Mouse (Mus musculus) liver, embryonic 13.5 days (tissue): ENCODE measurements around the gene Rnls. TPM values are rescaled to one million over a fixed set of nuclear protein-coding genes. Genes with fewer than 3 reads are reported as not detected.

Experiments
- ATAC-seq: fragments of 200-750 bp; cut with Nextera tagmentation; 2 replicates; pipeline ENCODE4 v1.8.0; 2017; ENCODE audit warnings: low read depth, mild to moderate bottlenecking, moderate number of reproducible peaks, moderate library complexity
- DNase-seq: peaks from one replicate; pipeline ENCODE4 v3.0.0; 2022
- H3K27ac ChIP-seq: fragments of 300-500 bp; sonication (generic); 2 replicates; pipeline ENCODE4 v1.5.1; 2015; ENCODE audit warnings: moderate library complexity, mild to moderate bottlenecking, inconsistent platforms
- H3K27me3 ChIP-seq: fragments of 300-500 bp; sonication (generic); 2 replicates; pipeline ENCODE4 v1.6.1; 2015; ENCODE audit warnings: mild to moderate bottlenecking, inconsistent platforms
- H3K36me3 ChIP-seq: fragments of 300-500 bp; sonication (generic); 2 replicates; pipeline ENCODE4 v1.6.1; 2015; ENCODE audit warnings: mild to moderate bottlenecking, inconsistent platforms
- H3K4me1 ChIP-seq: fragments of 300-500 bp; sonication (generic); replicated peaks from 2 replicates; pipeline ENCODE4 v1.6.1; 2015; ENCODE audit warnings: inconsistent platforms
- H3K4me2 ChIP-seq: fragments of 300-500 bp; sonication (generic); 2 replicates; pipeline ENCODE4 v1.6.1; 2015; ENCODE audit warnings: inconsistent platforms, mild to moderate bottlenecking, moderate library complexity
- H3K4me3 ChIP-seq: fragments of 300-500 bp; sonication (generic); replicated peaks from 2 replicates; pipeline ENCODE4 v1.5.1; 2015; ENCODE audit warnings: mild to moderate bottlenecking, inconsistent platforms
- H3K9ac ChIP-seq: fragments of 300-500 bp; sonication (generic); 2 replicates; pipeline ENCODE4 v1.6.1; 2015; ENCODE audit warnings: mild to moderate bottlenecking, inconsistent platforms
- H3K9me3 ChIP-seq: fragments of 300-500 bp; sonication (generic); replicated peaks from 2 replicates; pipeline ENCODE4 v1.6.1; 2016; ENCODE audit warnings: inconsistent platforms
- WGBS: fragments of 180-500 bp; shearing (Covaris S2); methylation state at CpG from one replicate; pipeline ENCODE4 v1.1.7; 2015; ENCODE audit not compliant: insufficient replicate concordance; 5-methylcytosine and 5-hydroxymethylcytosine counted together
- polyA plus RNA-seq: library from polyadenylated mRNA; unstranded; fragments of >200 nt; fragmentation: Nextera tagmentation; extraction: Ambion mirVana; gene quantifications from 2 replicates; pipeline ENCODE4 v1.2.1, GENCODE M21; 2015

Gene Rnls
- polyA plus RNA-seq, 1 experiment from 2014 or later: 1.1 TPM

GRCm38 (mm10) chr19:33137316-33137715, 254.8 kb downstream of the Rnls start:
- H3K4me2 ChIP-seq: no peak overlapping the region
- no peaks in the 10 kb centered on the region for H3K27me3 ChIP-seq
- H3K36me3 ChIP-seq: no peaks in the 10 kb centered on the region
- H3K9me3 ChIP-seq: no peaks in the 10 kb centered on the region
- no peaks in the 10 kb centered on the region for H3K4me1 ChIP-seq
- H3K4me3 ChIP-seq: no peak overlapping the region
- no peak overlapping the region for H3K27ac ChIP-seq
- H3K9ac ChIP-seq: no peak overlapping the region
- WGBS: 61% methylated on average over 5 of the region's 5 CpGs
- DNase-seq: no peak
- no peak for ATAC-seq

- Histone ChIP-seq H3K4me2 (no peak overlapping the region), H3K9me3 (no peaks in the 10 kb centered on the region), H3K4me3 (no peak overlapping the region), H3K9ac (no peak overlapping the region), H3K27me3 (no peaks in the 10 kb centered on the region), H3K36me3 (no peaks in the 10 kb centered on the region), H3K4me1 (no peaks in the 10 kb centered on the region), H3K27ac (no peak overlapping the region)
- no peak for ATAC-seq
- 66% methylated on average over 6 of the region's 6 CpGs for WGBS
- no peak for DNase-seq
These were observed 269.4 kb downstream of the Rnls start for GRCm38 (mm10) chr19:33122611-33123226.

GRCm38 (mm10) chr19:33119947-33120346, 272.1 kb downstream of the Rnls start:
- ATAC-seq: no peak
- WGBS: 37% methylated on average over 5 of the region's 5 CpGs
- H3K4me2 ChIP-seq: no peak overlapping the region
- no peak overlapping the region for H3K4me3 ChIP-seq
- no peak for DNase-seq
- no peak overlapping the region for H3K27ac ChIP-seq
- H3K9me3 ChIP-seq: no peaks in the 10 kb centered on the region
- no peak overlapping the region for H3K9ac ChIP-seq
- no peaks in the 10 kb centered on the region for H3K4me1 ChIP-seq
- no peaks in the 10 kb centered on the region for H3K36me3 ChIP-seq
- H3K27me3 ChIP-seq: no peaks in the 10 kb centered on the region

- no peaks in the 10 kb centered on the region for H3K36me3 ChIP-seq
- H3K4me1 ChIP-seq: no peaks in the 10 kb centered on the region
- no peak overlapping the region for H3K9ac ChIP-seq
- ATAC-seq (no peak), DNase-seq (no peak)
- H3K4me2 ChIP-seq: no peak overlapping the region
- no peak overlapping the region for H3K4me3 ChIP-seq
- H3K9me3 ChIP-seq: no peaks in the 10 kb centered on the region
- H3K27ac ChIP-seq: no peak overlapping the region
- WGBS: 71% methylated on average over 1 of the region's 1 CpGs
- no peaks in the 10 kb centered on the region for H3K27me3 ChIP-seq
These were observed 273.2 kb downstream of the Rnls start for GRCm38 (mm10) chr19:33118898-33119297.

GRCm38 (mm10) chr19:33114631-33115295, 277.3 kb downstream of the Rnls start:
- Histone ChIP-seq H3K4me2 (no peak overlapping the region), H3K27ac (no peak overlapping the region), H3K27me3 (no peaks in the 10 kb centered on the region), H3K9me3 (no peaks in the 10 kb centered on the region), H3K36me3 (no peaks in the 10 kb centered on the region), H3K4me3 (no peak overlapping the region), H3K4me1 (no peaks in the 10 kb centered on the region), H3K9ac (no peak overlapping the region)
- no peak for ATAC-seq
- 52% methylated on average over 8 of the region's 8 CpGs for WGBS
- DNase-seq: no peak

- H3K27ac ChIP-seq: no peak overlapping the region
- no peak for DNase-seq
These were observed 278.3 kb downstream of the Rnls start for GRCm38 (mm10) chr19:33113746-33114145.

GRCm38 (mm10) chr19:33110404-33110803, 281.7 kb downstream of the Rnls start:
- no peak for DNase-seq
- no peaks in the 10 kb centered on the region for H3K9me3 ChIP-seq
- peaks cover 3% of the 10 kb centered on the region; the same call in 1 of the 2 replicates for H3K4me1 ChIP-seq
- H3K9ac ChIP-seq: no peak overlapping the region
- no peak for ATAC-seq
- no peaks in the 10 kb centered on the region for H3K36me3 ChIP-seq
- H3K27ac ChIP-seq: no peak overlapping the region
- 76% methylated on average over 9 of the region's 9 CpGs for WGBS
- no peak overlapping the region for H3K4me2 ChIP-seq
- no peaks in the 10 kb centered on the region for H3K27me3 ChIP-seq
- no peak overlapping the region for H3K4me3 ChIP-seq

More at GRCm38 (mm10) chr19:33113746-33114145, 278.3 kb downstream of the Rnls start:
- peaks cover 3% of the 10 kb centered on the region; the same call in 1 of the 2 replicates for H3K4me1 ChIP-seq
- H3K4me2 ChIP-seq: no peak overlapping the region
- no peak overlapping the region for H3K9ac ChIP-seq
- ATAC-seq: no peak
- H3K36me3 ChIP-seq: no peaks in the 10 kb centered on the region
- no peaks in the 10 kb centered on the region for H3K27me3 ChIP-seq
- no peak overlapping the region for H3K4me3 ChIP-seq
- H3K9me3 ChIP-seq: no peaks in the 10 kb centered on the region
- WGBS: 70% methylated on average over 7 of the region's 7 CpGs

GRCm38 (mm10) chr19:33109941-33110371, 282.1 kb downstream of the Rnls start:
- Histone ChIP-seq H3K4me2 (no peak overlapping the region), H3K4me1 (peaks cover 3% of the 10 kb centered on the region; the same call in 1 of the 2 replicates), H3K4me3 (no peak overlapping the region), H3K36me3 (no peaks in the 10 kb centered on the region), H3K27me3 (no peaks in the 10 kb centered on the region), H3K9me3 (no peaks in the 10 kb centered on the region), H3K27ac (no peak overlapping the region), H3K9ac (no peak overlapping the region)
- DNase-seq (no peak), ATAC-seq (no peak)
- WGBS: 49% methylated on average over 6 of the region's 6 CpGs

- ATAC-seq (no peak), DNase-seq (no peak)
- H3K4me1 ChIP-seq: peaks cover 3% of the 10 kb centered on the region; the same call in 1 of the 2 replicates
- no peaks in the 10 kb centered on the region for H3K9me3 ChIP-seq
- no peaks in the 10 kb centered on the region for H3K27me3 ChIP-seq
- H3K9ac ChIP-seq: no peak overlapping the region
- H3K4me3 ChIP-seq: no peak overlapping the region
- H3K36me3 ChIP-seq: no peaks in the 10 kb centered on the region
- WGBS: 54% methylated on average over 7 of the region's 7 CpGs
- H3K27ac ChIP-seq: no peak overlapping the region
- no peak overlapping the region for H3K4me2 ChIP-seq
These were observed 283.0 kb downstream of the Rnls start for GRCm38 (mm10) chr19:33109141-33109540.

GRCm38 (mm10) chr19:33103851-33104250, 288.2 kb downstream of the Rnls start:
- WGBS: 76% methylated on average over 6 of the region's 6 CpGs
- no peaks in the 10 kb centered on the region for H3K27me3 ChIP-seq
- no peak overlapping the region for H3K27ac ChIP-seq
- no peak for DNase-seq
- H3K4me2 ChIP-seq: no peak overlapping the region
- ATAC-seq: no peak
- H3K36me3 ChIP-seq: no peaks in the 10 kb centered on the region
- no peak overlapping the region for H3K4me3 ChIP-seq
- peaks cover 28% of the 10 kb centered on the region for H3K4me1 ChIP-seq
- H3K9ac ChIP-seq: no peak overlapping the region
- H3K9me3 ChIP-seq: no peaks in the 10 kb centered on the region

GRCm38 (mm10) chr19:33102783-33103139, 289.3 kb downstream of the Rnls start:
- Histone ChIP-seq H3K4me2 (no peak overlapping the region), H3K27me3 (no peaks in the 10 kb centered on the region), H3K27ac (no peak overlapping the region), H3K9me3 (no peaks in the 10 kb centered on the region), H3K4me1 (peaks cover 28% of the 10 kb centered on the region), H3K9ac (no peak overlapping the region), H3K4me3 (no peak overlapping the region), H3K36me3 (no peaks in the 10 kb centered on the region)
- no peak for DNase-seq
- no peak for ATAC-seq
- WGBS: 73% methylated on average over 7 of the region's 7 CpGs
